Mouse (Mus musculus) mouse trophoblast stem cell (cell line): ENCODE data around the gene Kifap3.

Source experiments
- in situ Hi-C, 2 experiments: fragments of 300-500 bp; cut with MseI, MboI; formaldehyde crosslinking; loops; 2 replicates in 1 of 2; 3 replicates in 1 of 2; pipeline ENCODE4 v1.15.1; 2025

Gene Kifap3

GRCm38 (mm10) chr1:163964008-163964689, 184.8 kb downstream of the Kifap3 start:
- in situ Hi-C loops, result no loop called here
